9 mouse cellular contexts compared by ENCODE assay signal in genomic region chr15:78720094-78720493, GRCm38 (mm10). TPM values are rescaled to one million over a fixed set of nuclear protein-coding genes. Genes with fewer than 3 reads are reported as not detected.
DNase-seq lines count a peak whose midpoint lies in the region; ATAC-seq lines count a peak whose summit lies in the region.
"Had no signal": no experiment of that assay in that cellular context is flagged by ENCODE, and none has a peak within 500 bp of the region (broad histone marks: within the 10 kb centered on the region; RNA-seq: fewer than 3 reads in every experiment).

No protein-coding gene starts in this region.

- peaks cover 29% of the 10 kb centered on the region for H3K4me1 ChIP-seq in heart, embryonic 12.5 days (replicated peaks)
- H3K4me1 ChIP-seq in midbrain, embryonic 13.5 days (replicated peaks), result peaks cover 44% of the 10 kb centered on the region

- no peak overlapping the region for H3K9ac ChIP-seq in heart, embryonic 12.5 days
- no peak overlapping the region for H3K9ac ChIP-seq in midbrain, embryonic 13.5 days (replicated peaks)
- H3K9ac ChIP-seq: limb, embryonic 12.5 days had no signal

- peaks cover 87% of the 10 kb centered on the region for H3K27me3 ChIP-seq in heart, embryonic 12.5 days (replicated peaks)
- H3K27me3 ChIP-seq in midbrain, embryonic 13.5 days, result peaks cover 60% of the 10 kb centered on the region

- no peak overlapping the region for H3K27ac ChIP-seq in heart, embryonic 12.5 days (ENCODE audit: poor library complexity, severe bottlenecking)
- no peak overlapping the region for H3K27ac ChIP-seq in midbrain, embryonic 13.5 days
- H3K27ac ChIP-seq: limb, embryonic 12.5 days had no signal

- H3K36me3 ChIP-seq in heart, embryonic 12.5 days, result no peaks in the 10 kb centered on the region
- H3K36me3 ChIP-seq in midbrain, embryonic 13.5 days, result no peaks in the 10 kb centered on the region
- H3K36me3 ChIP-seq: limb, embryonic 12.5 days had no signal

- no peak overlapping the region for H3K4me2 ChIP-seq in heart, embryonic 12.5 days
- H3K4me2 ChIP-seq in midbrain, embryonic 13.5 days (replicated peaks), result peak overlapping the region; percentile 77
- H3K4me2 ChIP-seq: limb, embryonic 12.5 days had no signal

- peak; percentile 19; the same call in 1 of the 2 replicates for ATAC-seq in heart, embryonic 12.5 days (ENCODE audit: insufficient number of reproducible peaks, low FRiP score)
- peak; percentile 8; the same call in 1 of the 2 replicates for ATAC-seq in midbrain, embryonic 13.5 days

- peak; percentile 50 for DNase-seq in gastrocnemius, adult 18-20 months (ENCODE audit: low spot score)
- DNase-seq in gastrocnemius, postnatal 25 days, result no peak
- peak; percentile 88 for DNase-seq in ZHBTc4 (ENCODE audit: low read depth, low spot score)
- peak; percentile 82 for DNase-seq in embryo, embryonic 10 days (ENCODE audit: low spot score)
- peak; percentile 70 to 72 for DNase-seq in layer of hippocampus, postnatal 36 days
- DNase-seq in spleen, postnatal 36 days (ENCODE audit: low spot score in 2 of 2), result peak; percentile 35 to 47

- no peaks in the 10 kb centered on the region for H3K9me3 ChIP-seq in heart, embryonic 12.5 days (replicated peaks)
- no peaks in the 10 kb centered on the region for H3K9me3 ChIP-seq in midbrain, embryonic 13.5 days
- H3K9me3 ChIP-seq: limb, embryonic 12.5 days had no signal

- 3% methylated on average over 16 of the region's 16 CpGs for WGBS in heart, embryonic 12.5 days
- WGBS in midbrain, embryonic 13.5 days, result 2% methylated on average over 16 of the region's 16 CpGs

- H3K4me3 ChIP-seq in heart, embryonic 12.5 days, result no peak overlapping the region
- no peak overlapping the region for H3K4me3 ChIP-seq in midbrain, embryonic 13.5 days (replicated peaks)
- H3K4me3 ChIP-seq: limb, embryonic 12.5 days had no signal

RNA-seq across cellular contexts. Expression of gene Elfn2, which starts 1.5 kb away (rescaled TPM):
- under 1 TPM; 0.02 to 0.05 TPM for total RNA-seq in gastrocnemius, adult 18-20 months (2021)
- under 1 TPM; 0.05 to 0.31 TPM for total RNA-seq in gastrocnemius, postnatal 25 days (2021)
- not detected in 2 replicates for polyA plus RNA-seq in heart, embryonic 12.5 days (2016; fragmentation: Nextera tagmentation; extraction: Ambion mirVana)
- 100 to 1,000 TPM; 181 to 207 TPM for total RNA-seq in layer of hippocampus, postnatal 36 days (2021)
- polyA plus RNA-seq in midbrain, embryonic 13.5 days (2015; fragmentation: Nextera tagmentation; extraction: Ambion mirVana), result 3.0 and 3.3 TPM in 2 replicates

RNA-seq across cellular contexts. Expression of gene Mfng, which starts 53.2 kb away (rescaled TPM):
- 1 to 10 TPM; 1.8 to 3.6 TPM for total RNA-seq in gastrocnemius, adult 18-20 months (2021)
- total RNA-seq in gastrocnemius, postnatal 25 days (2021), result 1 to 10 TPM; 2.4 to 6.4 TPM
- 7.3 and 7.9 TPM in 2 replicates for polyA plus RNA-seq in heart, embryonic 12.5 days (2016; fragmentation: Nextera tagmentation; extraction: Ambion mirVana)
- 1 to 10 TPM; 5.4 to 6.2 TPM for total RNA-seq in layer of hippocampus, postnatal 36 days (2021)
- polyA plus RNA-seq in midbrain, embryonic 13.5 days (2015; fragmentation: Nextera tagmentation; extraction: Ambion mirVana), result 83.0 and 93.7 TPM in 2 replicates

Comparison
In these comparisons a context has a peak if more than half of its experiments do, and no peak if none do; other contexts are left out.
1. RNA of gene Elfn2, which starts 1.5 kb away (total RNA-seq): 181 to 207 TPM in layer of hippocampus, postnatal 36 days; 0.05 to 0.31 TPM in gastrocnemius, postnatal 25 days and 0.02 to 0.05 TPM in gastrocnemius, adult 18-20 months; every median in the first group is over 100 times any median in the second.